Mouse (Mus musculus) left cerebral cortex, postnatal 36 days (tissue): ENCODE data around the gene Mon2. TPM values are rescaled to one million over a fixed set of nuclear protein-coding genes. Genes with fewer than 3 reads are reported as not detected.
"Not testable (repeated sequence)": the region's sequence is repeated elsewhere in the genome, so short reads cannot be mapped to it uniquely, and the experiment has no call there.

Experiments used
- DNase-seq, 2 experiments: peaks; one replicate each; pipeline ENCODE4 v3.0.0; 2021 to 2022; ENCODE audit warnings: low spot score in 2 of 2, mixed read lengths in 1 of 2
- intact Hi-C: fragments of 180-260 bp; cut with DNase I; formaldehyde crosslinking; loops from one replicate; pipeline ENCODE4 v1.15.1; 2025
- total RNA-seq, 2 experiments: library from RNA; stranded (reverse); gene quantifications; 2 replicates each; pipeline ENCODE4 v1.2.3; 2021

The Mon2 gene
- total RNA-seq, 2 experiments from 2014 or later, result 86.6 to 99.9 TPM

DNA sequence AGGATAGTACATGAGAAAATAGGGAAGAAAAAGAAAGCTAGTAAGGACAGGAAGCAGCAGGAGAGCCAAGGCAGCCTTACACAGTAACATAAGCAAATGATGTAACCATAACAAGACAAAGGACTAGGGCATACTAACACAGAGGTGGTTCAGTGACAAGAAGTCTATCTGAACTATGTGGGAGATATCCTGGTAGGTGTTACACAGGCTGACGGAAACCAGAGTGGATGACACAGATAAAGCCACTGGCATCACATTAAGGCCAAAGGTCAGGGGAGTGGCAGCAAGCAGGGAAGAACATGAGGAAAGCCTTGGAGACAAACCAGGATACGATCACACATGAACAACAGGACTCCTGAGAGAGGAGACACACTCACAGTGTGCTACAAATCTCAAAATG, 4.3 kb downstream of the Mon2 start:
- no peak for DNase-seq
- intact Hi-C loops, result loop anchor here (10.0 kb wide), 2 partner anchors 267 to 1447 kb away; partner anchors contain the start of gene Xpot

DNA sequence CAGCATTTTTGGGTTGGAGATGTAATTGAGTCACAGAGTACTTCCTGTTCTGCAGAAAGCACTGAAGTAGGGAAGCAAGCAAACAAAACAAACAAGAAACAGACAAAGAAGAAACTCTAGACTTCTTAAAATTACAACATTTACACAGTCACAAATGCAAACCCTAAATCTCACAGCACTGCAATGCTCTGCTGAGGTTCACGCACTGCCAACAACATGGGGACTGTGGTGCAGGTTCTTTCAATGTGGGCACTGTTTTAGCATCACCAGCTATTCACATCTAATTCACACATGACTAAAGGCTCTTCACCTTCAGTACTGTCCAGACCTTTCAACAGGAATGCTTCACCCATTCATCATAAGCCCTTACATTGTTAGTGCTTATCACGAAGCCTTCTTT, 13.3 kb downstream of the Mon2 start:
- no peak for DNase-seq
- intact Hi-C loops, result no loop called here

DNA sequence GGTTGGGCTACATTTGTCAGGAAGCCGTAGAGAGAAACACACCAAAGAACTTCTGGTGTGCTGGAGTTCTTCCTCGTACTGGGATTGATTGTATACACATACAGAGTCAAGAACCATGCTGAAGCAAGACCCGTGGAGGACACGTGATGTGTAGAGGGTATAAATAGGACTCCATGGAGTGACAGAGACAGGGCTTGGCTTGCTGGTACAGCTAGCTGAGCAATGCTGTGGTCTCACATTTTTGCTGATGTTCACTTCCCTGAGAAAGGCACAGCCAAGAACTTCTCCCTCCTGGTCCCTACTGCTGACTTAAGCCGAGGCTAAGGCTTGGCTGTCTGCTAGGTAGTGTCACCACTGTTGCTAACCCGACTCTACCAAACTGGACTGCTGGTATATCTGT, 15.5 kb downstream of the Mon2 start:
- DNase-seq, result no peak
- intact Hi-C loops, result no loop called here

DNA sequence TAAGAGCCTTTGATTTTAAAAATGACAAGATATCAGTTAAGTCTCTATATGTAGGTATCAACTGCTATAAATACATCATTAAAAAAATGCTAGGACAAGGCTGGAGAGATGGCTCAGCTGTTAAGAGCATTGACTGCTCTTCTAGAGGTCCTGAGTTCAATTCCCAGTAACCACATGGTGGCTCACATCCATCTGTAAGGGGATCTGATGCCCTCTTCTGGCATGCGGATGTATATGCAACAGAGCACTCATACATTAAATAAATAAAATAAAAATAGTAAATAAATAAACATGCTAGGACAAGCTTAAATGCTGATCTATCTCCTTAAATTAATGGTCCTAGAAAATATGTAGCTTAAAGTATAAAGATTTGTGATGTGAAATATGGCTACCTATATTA, 19.2 kb downstream of the Mon2 start:
- DNase-seq, result no peak
- intact Hi-C loops, result no loop called here

DNA sequence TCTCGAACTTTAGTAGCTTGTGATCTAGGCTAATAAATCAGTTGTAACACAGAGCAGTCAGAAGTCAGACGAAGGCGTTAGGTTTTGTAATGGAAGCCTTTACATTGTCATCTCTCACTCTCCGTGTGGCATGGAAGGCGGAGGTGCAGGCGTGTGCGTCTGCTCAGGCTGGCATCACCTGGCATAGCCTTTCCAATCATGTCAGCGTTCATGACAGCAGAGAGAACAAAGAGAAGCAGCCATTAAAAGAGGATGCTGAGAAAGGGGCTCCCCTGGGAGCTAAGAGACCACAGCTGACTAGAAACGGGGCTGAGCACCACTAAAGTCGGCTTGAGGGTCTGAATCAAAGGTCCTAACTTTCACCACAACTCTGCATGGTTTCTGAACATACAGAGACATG, 19.8 kb downstream of the Mon2 start:
- no peak for DNase-seq
- intact Hi-C loops, result no loop called here

DNA sequence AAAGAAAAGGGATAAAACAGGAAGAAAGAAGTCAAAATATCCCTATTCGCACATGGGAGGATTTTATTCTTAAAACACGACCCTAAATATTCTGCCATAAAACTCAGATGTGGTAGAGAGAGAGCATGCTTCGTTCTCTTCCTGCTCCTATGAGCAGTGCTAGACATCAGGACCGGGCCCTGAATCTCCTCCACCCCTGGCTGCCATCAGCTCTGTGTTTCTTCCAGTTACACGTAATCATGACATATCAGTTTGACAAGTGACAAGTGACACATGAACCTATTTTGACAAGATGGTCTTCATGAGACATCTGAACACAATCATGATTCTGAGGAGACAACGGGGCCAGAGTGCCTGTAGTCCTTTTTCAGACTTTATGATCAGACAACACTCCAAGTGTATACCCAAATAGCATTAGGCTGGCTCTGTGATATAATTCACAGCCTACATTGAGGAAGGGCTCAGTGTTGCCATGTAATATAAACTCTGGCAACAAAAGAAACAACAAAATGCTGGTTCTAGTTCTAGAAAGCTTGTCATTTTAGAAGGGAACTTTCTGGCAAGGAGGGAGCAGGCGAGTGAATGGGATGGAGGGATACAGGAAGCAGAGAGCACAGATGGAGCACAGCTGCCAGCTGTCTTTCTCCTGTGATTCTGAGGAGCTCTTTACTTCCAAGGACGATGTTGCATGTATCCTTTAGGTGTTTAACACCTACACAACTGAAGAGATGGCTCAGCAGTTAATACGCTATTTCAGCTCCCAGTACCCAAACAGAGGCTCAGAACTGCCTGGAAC, 20.9 kb downstream of the Mon2 start:
- intact Hi-C loops, result no loop called here

DNA sequence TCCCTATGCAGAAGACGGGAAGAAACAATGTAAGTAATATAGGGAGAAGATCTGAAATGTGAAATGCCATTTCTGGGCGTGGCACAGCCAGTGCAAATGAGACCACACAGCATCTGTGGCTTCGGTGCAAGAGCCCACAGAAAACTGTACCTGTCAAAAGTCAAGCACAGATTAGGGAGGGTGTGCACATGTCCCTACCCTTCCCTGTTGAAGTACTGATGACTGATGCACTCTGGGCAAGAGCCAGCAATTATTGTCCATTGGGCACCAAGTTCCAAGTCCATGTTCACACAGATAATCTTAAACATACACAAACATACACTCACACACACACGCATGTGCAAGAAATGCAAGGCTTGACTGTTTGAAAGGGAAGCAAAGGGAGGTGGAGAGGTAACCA, 22.7 kb downstream of the Mon2 start:
- DNase-seq, result no peak
- intact Hi-C loops, result loop anchor here (5.0 kb wide), 1 partner anchor 34 kb away; no protein-coding TSS in a partner anchor

More for the DNA sequence above, 20.9 kb downstream of the Mon2 start:
- no peak for DNase-seq

DNA sequence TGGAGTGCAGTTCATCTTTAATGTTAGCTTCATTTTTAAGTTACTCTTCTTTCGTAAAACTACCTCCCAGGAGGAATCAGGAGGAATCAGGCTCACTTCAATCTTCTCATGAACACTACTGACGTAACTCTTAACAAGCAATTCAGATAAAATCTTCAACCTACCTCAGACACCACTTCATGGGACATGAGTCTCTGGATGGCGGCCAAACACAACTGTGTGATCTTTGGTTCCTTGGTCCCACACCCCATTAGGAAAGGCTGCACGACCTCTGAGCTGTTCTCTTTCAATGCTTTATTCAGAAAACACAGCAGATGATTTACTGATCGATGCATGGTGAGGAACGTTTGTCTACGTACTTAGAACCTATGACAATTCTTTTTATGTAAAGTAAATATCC, 24.3 kb downstream of the Mon2 start:
- intact Hi-C loops, result loop anchor here (5.0 kb wide), 1 partner anchor 35 kb away; no protein-coding TSS in a partner anchor

DNA sequence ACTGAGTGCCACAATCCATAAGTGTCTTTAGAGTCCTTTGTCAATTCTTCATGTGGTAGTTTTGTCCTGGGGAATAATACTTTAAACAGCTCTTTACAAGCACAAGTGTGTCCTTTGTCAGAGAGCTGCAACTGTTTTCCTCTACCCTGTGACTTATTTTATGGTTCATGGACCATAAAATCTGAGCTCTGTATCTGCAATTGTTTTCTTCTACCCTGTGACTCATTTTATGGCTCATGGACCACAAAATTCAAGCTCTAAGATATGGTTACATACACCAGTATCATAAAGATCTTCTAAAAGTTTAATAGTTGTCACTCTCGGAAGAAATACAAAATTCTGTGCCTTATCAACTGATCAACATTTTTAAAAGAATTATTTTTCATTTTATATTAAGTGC, 27.6 kb downstream of the Mon2 start:
- intact Hi-C loops, result no loop called here
- no peak for DNase-seq

More for the DNA sequence above, 24.3 kb downstream of the Mon2 start:
- no peak for DNase-seq

DNA sequence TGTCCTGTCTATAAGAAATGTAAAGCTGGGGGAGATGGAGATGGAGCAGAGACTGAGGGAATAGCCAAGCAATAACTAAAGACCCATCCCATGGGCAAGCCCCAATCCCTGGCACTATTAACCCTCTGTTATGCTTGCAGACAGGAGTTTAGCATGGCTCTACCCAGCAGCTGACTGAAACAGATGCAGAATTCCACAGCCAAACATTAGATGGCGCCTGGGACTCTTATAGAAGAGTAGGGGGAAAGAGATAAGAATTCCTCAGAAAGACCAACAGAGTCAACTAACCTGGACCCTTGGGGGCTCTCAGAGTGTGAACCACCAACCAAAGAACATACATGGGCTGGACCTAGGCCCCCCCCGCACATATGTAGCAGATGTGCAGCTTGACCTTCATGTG, 36.4 kb downstream of the Mon2 start:
- DNase-seq, result no peak
- intact Hi-C loops, result no loop called here

DNA sequence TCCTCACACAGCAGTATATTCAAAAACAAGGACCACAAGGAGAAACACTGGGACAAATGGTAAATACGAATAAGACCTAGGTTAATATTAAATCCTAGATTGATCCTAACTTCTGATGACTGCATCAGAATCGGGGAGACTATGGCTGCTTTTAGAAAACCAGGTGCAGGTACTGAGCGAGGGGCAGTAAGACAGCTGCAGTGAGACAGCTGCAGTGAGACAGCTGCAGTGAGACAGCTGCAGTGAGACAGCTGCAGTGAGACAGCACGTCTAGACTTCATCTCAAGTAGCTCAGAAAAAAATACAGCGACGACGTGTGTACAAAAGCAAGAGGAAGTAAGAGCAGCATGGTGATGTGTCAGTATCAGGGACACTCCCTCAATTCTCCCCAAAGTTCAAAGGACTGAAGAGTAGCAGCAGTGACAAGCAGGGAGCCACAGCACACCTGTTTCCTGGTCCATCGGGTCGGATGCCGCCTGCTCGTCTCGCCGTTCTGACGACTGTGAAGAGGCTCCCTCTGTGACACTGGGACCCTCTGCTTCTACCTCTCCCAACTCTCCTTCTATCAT, 44.1 kb downstream of the Mon2 start:
- intact Hi-C loops, result loop anchor here (5.0 kb wide), 1 partner anchor 60 kb away; no protein-coding TSS in a partner anchor

DNA sequence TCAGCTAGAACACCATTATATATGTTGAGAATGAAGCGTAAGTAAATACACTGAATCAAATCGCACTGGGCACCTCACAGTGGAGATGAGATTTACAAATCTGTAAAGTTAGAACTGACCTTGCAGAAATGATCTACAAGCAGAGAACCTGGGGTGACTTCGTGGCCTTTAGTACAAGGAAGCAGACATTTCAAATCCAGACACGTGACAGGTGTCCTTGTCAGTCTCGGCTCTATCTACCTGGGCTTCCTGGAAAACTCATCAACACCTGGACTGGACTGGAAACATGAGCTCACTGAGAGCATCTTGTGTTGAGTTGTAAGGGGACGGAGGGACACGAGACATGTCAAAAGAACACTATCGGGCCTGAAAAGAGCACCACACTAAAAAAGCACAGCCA, 44.9 kb downstream of the Mon2 start:
- no peak for DNase-seq
- intact Hi-C loops, result loop anchor here (5.0 kb wide), 1 partner anchor 61 kb away; no protein-coding TSS in a partner anchor

More for the DNA sequence above, 44.1 kb downstream of the Mon2 start:
- no peak for DNase-seq

DNA sequence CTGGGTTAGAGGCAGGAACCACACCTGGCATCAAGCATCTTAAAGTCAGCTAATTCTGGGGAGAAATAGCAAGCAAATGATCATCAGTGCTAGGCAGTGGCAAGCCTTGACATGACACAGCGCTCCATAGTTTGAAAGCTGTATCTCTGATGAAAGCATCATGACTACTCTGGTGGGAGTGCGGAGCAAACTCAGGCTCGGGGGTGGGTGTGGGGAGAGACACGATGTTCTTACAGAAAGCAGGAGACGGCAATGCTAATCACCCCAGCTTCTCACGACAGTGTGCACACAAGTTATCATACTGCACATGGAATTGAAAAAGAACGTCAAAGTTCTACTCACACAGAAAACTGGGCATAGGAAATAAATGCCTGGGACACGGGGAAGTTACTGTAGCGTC, 45.7 kb downstream of the Mon2 start:
- peak in 1 of 2 experiments; percentile 39 for DNase-seq
- intact Hi-C loops, result loop anchor here (5.0 kb wide), 1 partner anchor 62 kb away; no protein-coding TSS in a partner anchor

DNA sequence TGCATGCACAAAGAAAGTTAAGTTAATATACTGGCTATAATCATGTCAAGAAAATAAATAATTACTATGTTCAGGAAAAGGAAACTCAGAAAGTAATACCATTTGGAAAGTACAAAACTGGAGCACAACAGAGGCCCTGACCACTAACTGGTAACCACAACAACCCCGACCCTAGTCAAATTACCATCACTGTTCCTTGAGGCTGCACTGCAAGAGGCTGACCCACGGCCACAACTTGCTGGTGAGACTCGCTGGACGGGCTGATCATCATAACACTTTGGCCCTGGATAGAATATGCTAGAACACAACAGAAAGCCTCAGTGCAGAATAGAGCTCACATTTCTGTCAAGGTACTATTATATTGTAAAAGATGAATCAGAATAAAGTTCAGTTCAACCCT, 47.4 kb downstream of the Mon2 start:
- intact Hi-C loops, result no loop called here
- DNase-seq, result no peak

DNA sequence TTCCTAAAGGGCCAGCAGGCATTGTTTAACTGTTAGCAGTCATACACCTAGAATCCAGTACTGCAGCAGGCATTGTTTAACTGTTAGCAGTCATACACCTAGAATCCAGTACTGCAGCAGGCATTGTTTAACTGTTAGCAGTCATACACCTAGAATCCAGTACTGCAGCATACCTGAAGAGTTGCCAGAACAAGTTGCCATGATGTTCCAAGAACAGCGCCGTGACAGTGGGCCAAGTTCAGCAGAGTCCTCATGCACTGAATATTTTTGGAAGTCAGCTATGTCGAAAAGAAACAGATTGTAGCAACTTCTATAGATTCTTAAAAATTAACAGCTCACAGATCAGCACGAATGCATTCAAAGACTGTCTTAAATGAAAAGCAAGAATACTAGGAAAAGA, 49.6 kb downstream of the Mon2 start:
- intact Hi-C loops, result not testable (repeated sequence)
- DNase-seq, result peak in 1 of 2 experiments; percentile 17

DNA sequence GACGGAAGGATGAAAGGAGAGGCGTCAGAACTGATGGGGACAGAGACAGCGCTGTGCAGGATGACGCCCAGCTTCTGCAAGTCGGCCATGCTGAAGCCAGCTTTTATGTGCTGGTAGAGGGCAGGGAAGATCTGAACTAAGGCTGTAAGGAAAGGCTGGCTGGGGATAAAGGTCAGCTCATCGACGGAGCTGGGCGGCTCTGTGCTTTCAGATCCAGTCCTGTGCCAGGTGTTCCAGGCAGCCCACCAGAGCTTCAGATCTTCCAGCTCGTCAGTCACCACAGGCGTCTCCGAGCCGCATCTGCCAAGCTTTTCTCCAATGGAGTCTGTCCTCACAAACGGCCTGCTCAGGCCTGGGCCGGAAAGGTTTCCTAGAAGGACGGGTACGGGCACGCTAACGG, 62.9 kb downstream of the Mon2 start:
- intact Hi-C loops, result no loop called here
- no peak for DNase-seq

DNA sequence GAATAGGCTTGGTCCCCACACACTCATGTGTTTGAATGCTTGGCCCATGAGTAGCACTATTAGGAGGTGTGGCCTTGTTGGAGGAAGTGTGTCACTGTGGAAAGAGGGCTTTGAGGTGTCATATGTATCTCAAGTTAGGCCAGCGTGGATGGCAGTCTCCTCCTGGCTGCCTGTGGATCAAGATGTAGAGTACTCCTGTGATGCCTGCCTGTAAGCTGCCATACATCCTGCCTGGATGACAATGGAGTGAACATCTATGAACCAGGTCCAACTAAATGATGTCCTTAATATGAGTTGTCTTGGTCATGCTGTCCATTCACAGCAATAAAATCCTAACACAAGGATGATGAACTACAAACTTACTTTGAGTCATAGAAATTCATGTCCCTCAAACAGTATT, 64.9 kb downstream of the Mon2 start:
- intact Hi-C loops, result no loop called here
- DNase-seq, result no peak

DNA sequence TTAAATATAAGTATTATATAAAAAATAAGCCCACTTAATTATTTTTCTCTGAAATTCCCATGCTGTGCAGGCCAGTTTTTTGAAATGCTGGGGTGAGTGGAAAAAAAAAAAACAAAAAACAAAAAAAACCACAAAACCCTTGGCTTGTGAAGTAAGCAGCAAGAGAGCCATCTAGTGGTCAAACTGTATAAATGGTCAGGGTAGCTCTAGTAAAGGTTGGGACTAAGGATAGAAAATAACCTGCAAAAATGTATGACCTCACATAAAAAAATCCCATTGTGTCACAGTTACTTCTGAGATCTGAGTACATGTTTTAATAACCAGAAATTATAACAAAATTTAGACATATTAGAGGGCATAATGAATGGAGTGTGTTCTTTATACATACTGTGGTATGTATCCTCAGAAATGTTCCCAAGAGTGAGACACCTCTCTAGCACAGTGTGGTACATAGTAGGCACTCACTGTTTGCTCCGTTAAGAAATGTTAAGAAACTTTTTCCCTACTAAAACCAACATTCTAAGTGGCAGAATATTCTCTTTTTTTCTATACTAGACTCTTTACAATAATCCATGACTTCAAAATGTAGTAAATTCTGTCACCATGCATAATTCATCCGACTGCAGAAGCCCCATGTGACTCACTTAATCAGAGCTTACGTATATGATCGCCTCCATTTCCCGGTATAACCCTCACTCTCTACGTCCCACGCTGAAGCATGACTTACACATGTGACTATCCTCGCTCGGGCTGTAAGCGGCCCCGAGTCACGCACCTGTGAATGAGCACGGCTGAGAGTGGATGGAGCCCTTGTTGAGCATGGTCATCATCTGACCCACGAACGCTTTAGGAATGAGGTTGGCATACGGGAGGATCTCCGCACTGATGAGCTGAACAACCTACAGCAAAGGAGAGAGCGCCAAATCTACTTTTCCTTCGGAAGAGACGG, 70.8 kb downstream of the Mon2 start:
- intact Hi-C loops, result loop anchor here (2.0 to 5.0 kb wide), 2 partner anchors 203 to 453 kb away; no protein-coding TSS in a partner anchor

DNA sequence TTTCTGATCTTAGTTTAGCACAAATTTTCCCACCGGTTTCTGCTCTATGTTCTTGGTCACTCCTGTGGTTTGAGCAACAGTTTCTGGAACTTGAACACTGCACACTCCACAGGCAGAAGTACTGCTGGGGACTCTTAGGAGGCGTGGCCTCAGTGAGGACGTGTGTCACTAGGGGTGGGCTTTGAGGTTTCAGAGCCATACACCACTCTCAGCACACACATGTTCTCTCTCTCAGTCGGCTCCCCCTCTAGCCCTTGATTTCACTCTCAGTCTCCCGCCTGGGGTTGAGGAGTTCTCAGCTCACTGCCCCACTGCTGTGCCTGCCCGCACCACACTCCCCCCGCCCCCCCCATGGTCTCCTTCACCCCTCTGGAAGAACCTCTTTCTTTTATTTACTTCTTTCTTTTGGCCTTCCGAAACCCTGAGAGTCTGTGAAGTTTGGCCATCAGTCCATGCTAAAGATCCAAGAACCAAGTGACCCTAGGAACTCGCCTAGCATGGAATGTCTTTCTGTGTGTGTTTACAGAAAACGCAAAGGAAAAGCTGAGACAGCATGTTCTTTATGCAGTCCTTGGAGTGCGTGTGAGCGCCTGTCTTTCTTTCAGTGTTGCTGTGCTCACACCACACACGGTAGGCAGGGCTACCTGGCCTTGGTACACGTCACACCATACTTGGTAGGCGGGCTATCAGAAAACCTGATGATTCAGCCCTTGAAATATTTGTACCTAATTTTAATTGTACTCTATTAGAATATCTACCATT, 71.6 kb downstream of the Mon2 start:
- intact Hi-C loops, result loop anchor here (2.0 to 5.0 kb wide), 2 partner anchors 202 to 452 kb away; no protein-coding TSS in a partner anchor
- DNase-seq, result no peak

More for the DNA sequence above, 70.8 kb downstream of the Mon2 start:
- DNase-seq, result no peak
